Mouse (Mus musculus): Measurements from ENCODE around the gene Olfr632.

DNA sequence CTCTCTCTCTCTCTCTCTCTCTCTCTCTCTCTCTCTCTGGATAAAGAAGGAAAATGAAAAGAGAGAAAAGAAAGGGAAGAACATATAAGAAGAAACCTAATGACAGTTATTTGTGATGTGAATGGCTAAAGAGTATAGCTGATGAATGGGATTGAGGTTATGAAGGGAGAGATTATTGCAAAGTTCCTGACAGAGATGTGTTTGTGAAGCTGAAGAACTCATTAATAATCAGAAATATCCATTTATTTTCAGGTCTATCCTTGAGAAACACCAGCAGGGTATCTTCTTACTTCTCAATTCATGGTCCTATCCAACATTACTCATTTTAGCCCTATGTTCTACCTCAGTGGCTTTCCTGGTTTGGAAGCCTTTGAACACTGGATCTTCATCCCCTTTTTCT, 5.6 kb upstream of the Olfr632 start, which contains the start of gene Olfr631:
- no peak for TF ChIP-seq CTCF (IDR thresholded peaks at IDR 0.05; ENCODE audit: insufficient read depth, low read depth, low read length)
- no peak for TF ChIP-seq POLR2A (IDR thresholded peaks at IDR 0.05; ENCODE audit: insufficient read depth, low read depth, low read length)

Data from olfactory bulb, adult 2 months (tissue).